Mouse (Mus musculus) testis, adult 2 months (tissue): ENCODE measurements at regions not wholly inside any gene's neighbourhood (a gene's known extent, or its start where the extent isn't known, plus 50 kb on each side); places are given as distances from the start of the nearest gene placed in this dataset.

Experiments
- CTCF ChIP-seq: fragments of 200-500 bp; IDR thresholded peaks from 2 replicates; pipeline ENCODE4 v1.5.1; 2012; ENCODE audit warnings: low read depth, mild to moderate bottlenecking, inconsistent platforms, low read length, moderate library complexity; ENCODE audit not compliant: control insufficient read depth, insufficient read depth, insufficient replicate concordance
- POLR2A ChIP-seq: fragments of 200-500 bp; IDR thresholded peaks from 2 replicates; pipeline ENCODE4 v1.6.1; 2012; ENCODE audit warnings: low read depth, mild to moderate bottlenecking, inconsistent platforms, low read length, moderate library complexity; ENCODE audit not compliant: control insufficient read depth

DNA sequence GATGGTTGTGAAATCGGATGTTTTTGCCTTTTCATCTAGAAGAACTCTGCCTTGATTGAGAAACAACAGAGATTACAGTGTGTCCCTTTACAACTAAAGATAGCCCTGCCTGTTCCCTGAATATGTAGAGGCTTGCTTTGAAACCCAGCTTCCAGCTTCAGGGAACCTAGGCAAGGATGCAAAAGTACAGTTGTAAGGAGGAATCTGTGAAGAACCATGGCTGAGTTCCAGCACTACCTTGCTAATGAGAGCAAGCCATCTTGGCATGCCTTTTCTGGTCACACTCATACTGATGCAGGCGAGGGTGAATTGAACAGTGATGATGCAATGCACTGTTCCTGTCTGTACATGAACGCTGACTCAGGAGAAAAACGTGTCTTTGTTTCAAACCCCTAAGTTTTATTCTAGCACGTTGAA, 641.2 kb downstream of the Robo2 start:
- no peak for TF ChIP-seq POLR2A
- no peak for TF ChIP-seq CTCF
